Mouse (Mus musculus) embryonic facial prominence, embryonic 11.5 days (tissue): Measurements from ENCODE around the gene Rps29. TPM values are rescaled to one million over a fixed set of nuclear protein-coding genes. Genes with fewer than 3 reads are reported as not detected.
"Not testable (repeated sequence)": the region's sequence is repeated elsewhere in the genome, so short reads cannot be mapped to it uniquely, and the experiment has no call there.

Experiments used
- ATAC-seq: fragments of 200-750 bp; cut with Nextera tagmentation; replicated peaks from 2 replicates; pipeline ENCODE4 v1.8.0; 2017; ENCODE audit warnings: low read depth; ENCODE audit not compliant: insufficient number of reproducible peaks, low FRiP score, low TSS enrichment
- DNase-seq: peaks from one replicate; pipeline ENCODE4 v3.0.0-alpha.2; 2015; ENCODE audit warnings: low spot score
- H3K27ac ChIP-seq: fragments of 300-500 bp; sonication (generic); replicated peaks from 2 replicates; pipeline ENCODE4 v1.5.1; 2014; ENCODE audit warnings: mild to moderate bottlenecking, low read depth, low read length, control low read depth
- H3K27me3 ChIP-seq: fragments of 300-500 bp; sonication (generic); 2 replicates; pipeline ENCODE4 v1.6.1; 2014; ENCODE audit warnings: mild to moderate bottlenecking, low read length, moderate library complexity, mixed read lengths; ENCODE audit not compliant: control insufficient read depth, insufficient read depth
- H3K36me3 ChIP-seq: fragments of 300-500 bp; sonication (generic); replicated peaks from 2 replicates; pipeline ENCODE4 v1.6.1; 2014; ENCODE audit warnings: low read depth, mild to moderate bottlenecking, low read length, moderate library complexity, mixed read lengths; ENCODE audit not compliant: control insufficient read depth, insufficient read depth
- H3K4me1 ChIP-seq: fragments of 300-500 bp; sonication (generic); 2 replicates; pipeline ENCODE4 v1.6.1; 2014; ENCODE audit warnings: low read length, mixed read lengths; ENCODE audit not compliant: control insufficient read depth, insufficient read depth
- H3K4me2 ChIP-seq: fragments of 300-500 bp; sonication (generic); 2 replicates; pipeline ENCODE4 v1.6.1; 2014; ENCODE audit warnings: low read depth, mild to moderate bottlenecking, control low read depth, low read length, moderate library complexity
- H3K4me3 ChIP-seq: fragments of 300-500 bp; sonication (generic); 2 replicates; pipeline ENCODE4 v1.5.1; 2014; ENCODE audit warnings: low read depth, low read length, control low read depth
- H3K9ac ChIP-seq: fragments of 300-500 bp; sonication (generic); replicated peaks from 2 replicates; pipeline ENCODE4 v1.6.1; 2014; ENCODE audit warnings: mild to moderate bottlenecking, control low read depth, low read length
- H3K9me3 ChIP-seq: fragments of 300-500 bp; sonication (generic); replicated peaks from 2 replicates; pipeline ENCODE4 v1.6.1; 2016; ENCODE audit warnings: mild to moderate bottlenecking, low read length, inconsistent platforms, mixed read lengths; ENCODE audit not compliant: control insufficient read depth
- WGBS: fragments of 180-500 bp; shearing (Covaris S2); extraction: QIAGEN DNeasy Blood & Tissue Kit; methylation state at CpG from one replicate; pipeline ENCODE4 v1.1.7; 2014; 5-methylcytosine and 5-hydroxymethylcytosine counted together
- polyA plus RNA-seq: library from polyadenylated mRNA; unstranded; fragments of >200 nt; fragmentation: Nextera tagmentation; extraction: Ambion mirVana; gene quantifications from 2 replicates; pipeline ENCODE4 v1.2.1, GENCODE M21; 2014

Rps29 gene
- 1,323 and 1,416 TPM in 2 replicates for polyA plus RNA-seq

- under 1% methylated on average over 57 of the region's 68 CpGs for WGBS
- H3K27me3 ChIP-seq, H3K4me1 ChIP-seq, H3K9me3 ChIP-seq, H3K36me3 ChIP-seq: not testable (repeated sequence)
- peak within 1 kb of the TSS; percentile 71 for H3K4me3 ChIP-seq
- H3K27ac ChIP-seq: peak within 1 kb of the TSS; percentile 77
- DNase-seq: peak; percentile 99
- H3K9ac ChIP-seq: peak within 1 kb of the TSS; percentile 91
- peak; percentile 99 for ATAC-seq
- H3K4me2 ChIP-seq: peak within 1 kb of the TSS; percentile 70
Observed at GRCm38 (mm10) chr12:69158765-69159577, at the start of gene Rps29. Gene Rps29, minus strand, starts transcription at chr12:69159186.

DNA sequence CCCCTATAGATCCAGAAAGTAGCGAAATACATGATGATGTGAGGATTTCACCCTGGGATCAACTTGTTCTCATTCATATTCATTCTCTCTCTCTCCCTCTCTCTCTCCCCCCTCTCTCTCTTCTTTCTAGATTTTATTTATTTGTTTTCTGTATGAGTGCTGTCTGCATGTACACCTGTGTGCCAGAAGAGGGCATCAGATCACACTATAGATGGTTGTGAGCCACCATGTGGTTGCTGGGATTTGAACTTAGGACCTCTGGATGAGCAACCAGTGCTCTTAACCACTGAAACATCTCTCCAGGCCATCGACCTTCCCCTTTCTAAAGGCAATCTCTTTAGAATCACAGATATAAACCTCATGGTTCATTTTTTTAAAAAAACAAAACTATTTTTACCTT lies 49.5 kb upstream of the Rps29 start:
- DNase-seq (no peak), ATAC-seq (no peak)
- WGBS: 93% methylated on average over 2 of the region's 2 CpGs

GRCm38 (mm10) chr12:69207926-69208325 lies 48.9 kb upstream of the Rps29 start:
- no peaks in the 10 kb centered on the region; the same call in 1 of the 2 replicates for H3K36me3 ChIP-seq
- H3K9ac ChIP-seq: no peak overlapping the region
- H3K4me3 ChIP-seq: no peak overlapping the region
- no peaks in the 10 kb centered on the region for H3K4me1 ChIP-seq
- no peak for ATAC-seq
- H3K4me2 ChIP-seq: no peak overlapping the region
- H3K27me3 ChIP-seq: no peaks in the 10 kb centered on the region
- no peak overlapping the region for H3K27ac ChIP-seq
- 90% methylated on average over 7 of the region's 7 CpGs for WGBS
- H3K9me3 ChIP-seq: no peaks in the 10 kb centered on the region
- no peak for DNase-seq

More for the DNA sequence above, 49.5 kb upstream of the Rps29 start:
- H3K4me3 ChIP-seq: no peak overlapping the region
- no peaks in the 10 kb centered on the region for H3K27me3 ChIP-seq
- no peaks in the 10 kb centered on the region; the same call in 1 of the 2 replicates for H3K36me3 ChIP-seq
- H3K27ac ChIP-seq: no peak overlapping the region
- H3K9me3 ChIP-seq: no peaks in the 10 kb centered on the region
- H3K4me2 ChIP-seq: no peak overlapping the region
- no peaks in the 10 kb centered on the region for H3K4me1 ChIP-seq
- no peak overlapping the region for H3K9ac ChIP-seq

DNA sequence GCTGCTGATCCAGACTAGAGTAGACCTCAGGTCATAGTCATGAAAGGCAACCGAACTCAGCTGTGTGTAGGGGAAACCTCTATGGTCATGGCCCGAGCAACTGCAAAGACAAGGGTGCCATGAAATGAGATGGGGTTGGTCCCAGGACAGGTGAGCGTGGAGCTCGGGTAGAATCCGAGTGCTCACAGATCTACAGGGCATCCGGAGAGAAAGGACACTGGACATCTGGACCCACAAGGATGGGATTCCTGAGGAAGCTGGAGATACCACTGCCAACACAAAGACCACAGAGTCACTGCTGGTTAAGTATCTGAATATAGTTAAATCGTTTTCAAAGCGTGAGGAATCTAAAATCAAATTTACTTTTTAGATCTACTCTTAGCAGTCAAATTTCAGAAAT lies 48.4 kb upstream of the Rps29 start:
- ATAC-seq (no peak), DNase-seq (no peak)
- Histone ChIP-seq H3K4me1 (no peaks in the 10 kb centered on the region), H3K4me2 (no peak overlapping the region), H3K27me3 (no peaks in the 10 kb centered on the region), H3K36me3 (no peaks in the 10 kb centered on the region; the same call in 1 of the 2 replicates), H3K9me3 (no peaks in the 10 kb centered on the region), H3K9ac (no peak overlapping the region), H3K4me3 (no peak overlapping the region), H3K27ac (no peak overlapping the region)
- WGBS: 96% methylated on average over 8 of the region's 8 CpGs

DNA sequence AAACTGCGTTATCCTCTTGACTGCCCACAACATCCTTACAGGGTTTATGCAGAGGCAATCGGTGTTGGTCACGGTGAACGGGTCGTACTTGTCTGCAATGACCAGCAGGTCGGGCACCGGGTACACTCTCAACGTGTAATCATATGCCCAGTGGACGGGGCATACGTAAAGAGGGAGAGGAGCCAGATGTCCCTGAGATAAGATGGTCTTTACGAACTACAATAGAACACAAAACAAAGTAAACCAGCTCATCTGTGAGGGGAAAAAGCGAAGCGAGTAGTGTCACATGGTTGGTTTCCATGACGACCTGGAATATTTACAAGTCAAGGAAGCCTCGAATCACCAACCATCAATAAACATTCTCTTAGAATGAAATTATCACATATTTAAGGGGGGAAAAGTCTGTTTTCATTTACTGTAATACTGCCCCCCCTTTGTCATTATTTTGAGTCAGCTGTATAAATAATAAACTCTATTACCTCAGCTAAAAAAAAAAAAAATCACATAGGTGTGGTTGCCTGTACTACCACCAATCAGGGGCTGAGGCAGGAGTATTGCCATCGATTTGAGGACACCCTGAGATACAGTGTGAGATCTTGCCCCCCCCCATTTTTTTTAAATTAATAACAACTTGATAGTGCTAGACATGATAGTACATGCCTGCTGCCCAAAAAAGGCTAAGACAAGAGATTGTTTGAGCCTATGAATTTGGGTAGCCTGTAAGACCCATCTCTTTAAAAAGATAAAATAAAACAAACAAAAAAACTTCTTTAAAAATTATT lies 45.3 kb upstream of the Rps29 start, which contains the start of gene Gm49384:
Gm49384 (minus strand) TSS at position 216 of the 782 bp plus-strand sequence.
- no peaks in the 10 kb centered on the region; the same call in 1 of the 2 replicates for H3K36me3 ChIP-seq
- no peak within 1 kb of the TSS for H3K27ac ChIP-seq
- H3K27me3 ChIP-seq: no peaks in the 10 kb centered on the region
- H3K9me3 ChIP-seq: no peaks in the 10 kb centered on the region
- no peak within 1 kb of the TSS for H3K9ac ChIP-seq
- ATAC-seq (0 out of 2 replicates have a peak, but pooled peaks have one; percentile 46), DNase-seq (peak; percentile 38)
- H3K4me3 ChIP-seq: no peak within 1 kb of the TSS
- 85% methylated on average over 16 of the region's 16 CpGs for WGBS
- no peak within 1 kb of the TSS for H3K4me2 ChIP-seq
- no peaks in the 10 kb centered on the region for H3K4me1 ChIP-seq

DNA sequence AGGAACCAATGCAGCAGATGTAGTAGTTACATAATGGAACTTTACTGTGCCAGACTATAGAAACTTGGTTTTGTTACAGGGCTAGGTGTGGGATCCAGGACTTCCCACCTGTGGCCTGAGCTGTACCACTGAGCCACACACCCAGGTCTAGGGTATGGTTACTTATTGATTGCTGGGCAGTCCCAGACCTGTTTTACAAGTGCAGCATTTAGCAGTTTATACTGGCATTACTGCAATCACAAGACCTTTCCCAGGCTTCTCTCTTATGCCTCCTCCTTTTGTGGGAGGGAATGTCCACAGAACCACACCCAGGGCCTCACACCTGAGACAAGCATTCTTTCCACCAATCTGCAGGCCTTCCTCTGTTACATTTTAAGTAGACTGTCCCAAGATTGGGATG lies 40.0 kb upstream of the Rps29 start:
- H3K36me3 ChIP-seq: no peaks in the 10 kb centered on the region; the same call in 1 of the 2 replicates

GRCm38 (mm10) chr12:69198164-69198535 lies 39.2 kb upstream of the Rps29 start, which contains the start of gene Dnaaf2:
Gene Dnaaf2, minus strand, starts transcription at chr12:69198429.
- ATAC-seq: peak; percentile 11; the same call in 1 of the 2 replicates
- Histone ChIP-seq H3K4me2 (peak within 1 kb of the TSS; percentile 95), H3K9ac (peak within 1 kb of the TSS; percentile 86), H3K4me3 (peak within 1 kb of the TSS; percentile 96), H3K27me3 (no peaks in the 10 kb centered on the region), H3K4me1 (no peaks in the 10 kb centered on the region), H3K36me3 (no peaks in the 10 kb centered on the region; the same call in 1 of the 2 replicates), H3K27ac (peak within 1 kb of the TSS; percentile 74), H3K9me3 (no peaks in the 10 kb centered on the region)
- 0% methylated on average over 18 of the region's 18 CpGs for WGBS
- DNase-seq: peak; percentile 80

More for the DNA sequence above, 40.0 kb upstream of the Rps29 start:
- Histone ChIP-seq H3K4me3 (no peak overlapping the region), H3K4me2 (no peak overlapping the region), H3K9me3 (no peaks in the 10 kb centered on the region), H3K9ac (no peak overlapping the region), H3K4me1 (no peaks in the 10 kb centered on the region), H3K27ac (no peak overlapping the region), H3K27me3 (no peaks in the 10 kb centered on the region)
- ATAC-seq: no peak
- no peak for DNase-seq
